Mouse (Mus musculus) urinary bladder, postnatal 10 days (tissue): ENCODE results near the gene Ap1s3.

Experiments
- DNase-seq: peaks from one replicate; pipeline ENCODE4 v3.0.0; 2022; ENCODE audit warnings: low spot score

The Ap1s3 gene

DNA sequence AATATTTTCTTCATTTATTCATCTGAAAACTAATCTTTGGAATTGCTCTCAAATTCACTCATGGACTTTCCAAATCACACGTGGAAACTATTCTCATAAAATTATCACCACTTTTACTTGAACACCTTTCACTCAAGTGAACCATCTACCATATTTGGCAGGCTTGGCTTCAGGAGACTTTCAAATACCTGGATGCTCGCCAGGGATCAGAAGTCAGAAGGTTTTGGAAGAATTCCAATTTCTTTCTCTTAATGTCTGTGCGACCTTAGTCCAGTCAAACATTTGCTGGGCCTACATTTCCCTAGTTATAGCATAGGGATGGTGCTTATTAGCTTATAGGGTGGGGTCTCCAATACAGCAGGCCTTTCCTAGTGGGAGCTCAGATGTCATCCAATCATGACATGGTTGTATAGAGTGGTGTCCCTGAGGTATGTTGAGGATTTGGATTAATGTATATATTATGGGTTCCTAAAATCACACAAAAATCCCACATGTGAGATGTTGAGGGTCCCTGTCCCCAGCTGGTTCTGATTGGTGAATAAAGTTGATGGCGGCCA, 79.0 kb downstream of the Ap1s3 start:
- DNase-seq = no peak

DNA sequence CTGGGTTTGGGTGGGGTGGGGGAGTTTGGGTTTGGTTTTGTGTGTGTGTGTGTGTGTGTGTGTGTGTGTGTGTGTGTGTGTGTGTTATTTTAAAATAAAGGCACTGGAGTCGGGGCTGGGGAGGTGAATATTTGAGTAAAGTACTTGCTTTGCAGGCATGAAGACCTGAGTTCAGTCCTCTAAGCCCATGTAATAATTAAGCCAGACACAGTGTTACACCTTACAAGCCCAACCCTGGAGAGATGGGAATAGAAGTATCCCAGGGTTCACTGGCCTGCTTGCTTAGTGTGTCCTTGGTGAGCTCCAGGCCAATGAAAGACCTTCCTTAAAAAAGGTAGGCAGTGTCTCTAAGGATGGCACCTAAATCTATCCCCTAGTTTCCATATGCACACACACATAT, 80.7 kb downstream of the Ap1s3 start:
- DNase-seq = no peak

- DNase-seq = no peak
Observed at GRCm38 (mm10) chr1:79589971-79590763, 81.6 kb downstream of the Ap1s3 start.

GRCm38 (mm10) chr1:79589424-79589823, 82.3 kb downstream of the Ap1s3 start:
- no peak for DNase-seq

DNA sequence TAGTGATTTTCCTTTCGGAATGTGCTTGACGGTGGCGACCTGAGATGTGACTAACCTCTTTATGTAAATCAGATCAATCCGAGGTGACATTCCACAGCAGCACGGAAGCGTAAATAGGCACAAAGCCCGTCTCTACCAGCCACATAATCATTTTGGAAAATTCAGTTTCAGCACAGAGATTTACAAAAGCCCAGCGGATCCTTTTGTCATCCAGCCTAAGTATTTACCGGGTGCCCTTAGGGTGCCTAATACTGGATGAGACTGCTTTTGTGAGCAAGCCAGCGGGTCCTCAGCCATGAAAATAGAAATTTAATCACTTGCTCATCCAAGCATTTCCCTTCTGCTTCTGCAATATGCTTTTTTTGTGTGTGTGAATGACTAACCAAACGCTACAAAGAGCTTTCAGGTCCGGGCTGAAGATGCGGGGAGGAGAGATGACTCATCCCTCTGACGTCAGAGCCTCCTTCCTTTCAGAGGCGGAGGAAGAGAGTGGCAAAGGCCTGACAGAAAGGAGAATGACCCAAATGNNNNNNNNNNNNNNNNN, 90.6 kb downstream of the Ap1s3 start:
- no peak for DNase-seq

- no peak for DNase-seq
Observed at GRCm38 (mm10) chr1:79577357-79577756, 94.4 kb downstream of the Ap1s3 start.

GRCm38 (mm10) chr1:79571912-79572311, 99.9 kb downstream of the Ap1s3 start:
- DNase-seq = no peak

DNA sequence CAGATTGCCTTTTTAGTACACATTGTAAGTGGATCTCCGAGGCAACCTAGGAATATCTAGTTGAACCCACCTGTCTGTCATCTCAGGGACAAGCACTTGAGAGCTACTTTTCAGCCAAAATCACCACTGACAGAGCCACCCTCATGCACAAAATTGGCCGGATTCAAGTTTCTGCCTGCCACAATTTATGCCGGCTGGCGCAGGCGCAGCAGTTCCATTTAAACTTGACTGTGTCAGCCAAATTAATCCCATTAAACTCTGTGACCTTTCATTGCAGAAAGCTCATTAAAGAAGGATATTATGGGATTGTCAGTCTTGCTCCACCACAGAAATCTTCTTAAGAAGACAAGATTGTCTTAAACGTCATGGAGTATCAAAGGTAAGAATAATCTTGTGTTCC, 100.6 kb downstream of the Ap1s3 start:
- no peak for DNase-seq

GRCm38 (mm10) chr1:79561186-79561585, 110.6 kb downstream of the Ap1s3 start:
- DNase-seq = no peak
